Mouse (Mus musculus): ENCODE results near the gene Bhlha9. TPM values are rescaled to one million over a fixed set of nuclear protein-coding genes. Genes with fewer than 3 reads are reported as not detected.

Bhlha9 gene
- 0.12 TPM in 1 of 2 replicates, not detected in the other for polyA plus RNA-seq (2015; fragmentation: Nextera tagmentation; extraction: Ambion mirVana)

DNA sequence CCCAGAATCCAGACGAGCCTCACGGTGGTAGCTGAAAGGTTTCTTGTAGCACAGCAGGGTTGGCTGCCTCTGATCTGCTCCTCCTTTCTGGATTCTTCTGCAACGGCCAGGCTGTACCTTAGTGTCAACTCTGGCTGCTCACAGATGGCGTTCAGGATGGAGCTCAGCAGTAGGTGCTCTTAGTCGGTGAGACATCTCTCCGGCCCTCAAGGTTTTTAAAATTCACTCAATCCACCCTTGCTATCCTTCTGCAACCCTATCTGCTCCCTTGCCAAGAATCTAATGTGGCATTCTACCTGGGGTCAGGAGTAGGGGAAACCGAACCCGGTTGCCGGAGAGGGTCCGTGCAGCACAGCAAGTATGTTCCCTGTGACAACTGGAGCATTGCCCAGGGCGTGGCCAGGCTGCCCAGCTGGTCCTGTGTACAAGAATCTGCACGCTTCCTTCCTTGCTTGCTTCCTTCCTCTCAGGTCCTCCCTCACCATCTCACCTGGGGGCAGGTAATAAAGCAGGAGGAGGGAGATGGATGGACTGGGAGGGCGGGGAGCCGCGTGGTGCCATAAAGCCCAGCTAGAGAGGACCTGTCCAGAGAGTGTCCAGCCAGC lies at the start of gene Bhlha9:
TSS of gene Bhlha9 (plus strand) at position 600 of the 605 bp plus-strand sequence.
- no peak for ATAC-seq (replicated peaks; ENCODE audit: extremely low read depth, insufficient read depth, low FRiP score)
- 62% methylated on average over 15 of the region's 15 CpGs for WGBS
- Histone ChIP-seq H3K9ac (ENCODE audit: low read length) (no peak within 1 kb of the TSS), H3K27ac (ENCODE audit: low read length) (no peak within 1 kb of the TSS), H3K9me3 (replicated peaks; ENCODE audit: control insufficient read depth, low read length) (no peaks in the 10 kb centered on the region), H3K4me2 (ENCODE audit: low read depth, low read length) (peak within 1 kb of the TSS; percentile 55), H3K4me3 (ENCODE audit: low read length) (peak within 1 kb of the TSS; percentile 42), H3K4me1 (ENCODE audit: control insufficient read depth, insufficient read depth, low read length) (peaks cover 6% of the 10 kb centered on the region), H3K36me3 (ENCODE audit: control insufficient read depth, insufficient read depth) (no peaks in the 10 kb centered on the region), H3K27me3 (ENCODE audit: control insufficient read depth, insufficient read depth, low read length) (peaks cover 60% of the 10 kb centered on the region)

DNA sequence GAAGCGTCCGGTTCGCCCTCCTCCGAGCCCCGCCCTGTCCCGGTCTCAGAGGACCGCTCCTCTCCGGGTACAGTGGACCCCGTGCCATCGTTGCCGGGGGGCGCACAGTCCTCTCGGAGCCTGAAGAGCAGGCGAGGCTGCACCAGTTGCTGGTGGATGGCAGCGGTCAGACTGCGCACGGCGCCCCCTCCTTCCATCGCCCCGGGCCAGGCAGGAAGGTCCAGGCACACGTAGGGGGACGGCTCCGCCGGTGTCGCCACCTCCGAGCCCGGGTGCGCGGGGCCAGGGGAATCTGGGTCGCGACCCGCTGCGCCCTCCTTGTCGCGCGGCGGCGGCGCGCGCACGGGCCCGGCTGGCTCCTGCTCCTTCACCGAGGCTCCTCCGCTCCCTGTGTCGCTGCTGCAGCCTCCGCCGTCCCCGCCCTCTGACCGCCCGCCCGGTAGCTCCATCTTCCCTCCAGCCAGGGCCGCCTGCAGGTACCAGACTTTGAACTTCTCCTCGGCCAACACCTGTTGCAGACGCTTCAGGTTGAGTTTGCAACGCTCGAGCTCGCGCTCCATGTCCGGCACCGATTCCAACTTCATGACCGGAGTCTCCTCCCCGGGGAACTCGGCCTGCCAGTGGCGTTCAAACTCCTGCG lies 49.6 kb upstream of the Bhlha9 start:
- H3K4me3 ChIP-seq (ENCODE audit: low read length) = peak overlapping the region; percentile 63
- no peak; the same call in 1 of the 2 replicates for ATAC-seq (replicated peaks; ENCODE audit: extremely low read depth, insufficient read depth, low FRiP score)
- peaks cover 2% of the 10 kb centered on the region; the same call in 1 of the 2 replicates for H3K4me1 ChIP-seq (ENCODE audit: control insufficient read depth, insufficient read depth, low read length)
- no peaks in the 10 kb centered on the region for H3K9me3 ChIP-seq (replicated peaks; ENCODE audit: control insufficient read depth, low read length)
- WGBS = under 1% methylated on average over 66 of the region's 66 CpGs
- peak overlapping the region; percentile 71 for H3K9ac ChIP-seq (ENCODE audit: low read length)
- no peaks in the 10 kb centered on the region for H3K36me3 ChIP-seq (ENCODE audit: control insufficient read depth, insufficient read depth)
- peaks cover 11% of the 10 kb centered on the region for H3K27me3 ChIP-seq (ENCODE audit: control insufficient read depth, insufficient read depth, low read length)
- no peak overlapping the region for H3K27ac ChIP-seq (ENCODE audit: low read length)
- peak overlapping the region; percentile 98 for H3K4me2 ChIP-seq (ENCODE audit: low read depth, low read length)

DNA sequence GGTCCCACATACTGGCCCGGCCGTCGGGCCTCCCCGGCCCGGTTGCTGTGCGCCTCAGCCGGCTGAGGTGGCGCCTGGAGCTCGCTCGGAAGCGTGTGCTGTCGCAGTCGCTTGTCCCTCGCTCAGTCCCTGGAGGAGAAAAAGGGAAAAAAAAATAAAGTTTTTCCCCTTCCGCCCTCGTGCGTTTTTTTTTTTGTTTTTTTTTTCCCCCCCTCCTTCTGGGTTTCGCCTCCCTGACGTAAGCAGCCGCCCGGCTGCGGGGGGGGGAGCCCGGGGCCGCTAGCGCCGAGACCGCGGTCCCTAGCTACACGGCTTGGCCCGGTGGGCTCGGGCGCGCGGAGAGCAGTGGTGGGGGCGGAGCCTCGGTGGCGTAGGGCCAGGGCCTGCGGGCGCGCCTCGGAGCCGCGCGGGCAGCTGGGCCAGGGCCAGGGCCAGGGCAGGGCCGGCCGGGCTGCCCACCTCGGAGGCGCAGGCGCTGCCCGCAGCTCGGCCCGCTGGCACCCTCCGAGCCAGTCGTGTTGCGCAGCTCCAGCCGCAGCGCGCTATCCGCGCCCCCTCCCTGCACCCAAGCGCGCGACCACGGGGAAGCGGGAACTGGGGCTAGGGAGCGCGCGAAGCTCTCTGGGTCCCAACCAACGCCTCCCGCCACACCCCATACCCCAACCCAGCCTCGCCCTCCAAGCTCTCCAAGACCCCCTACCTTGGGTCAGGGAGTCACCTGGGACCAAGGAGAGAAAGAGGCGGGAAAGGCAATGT lies 48.9 kb upstream of the Bhlha9 start:
- peaks cover 5% of the 10 kb centered on the region for H3K4me1 ChIP-seq (ENCODE audit: control insufficient read depth, insufficient read depth, low read length)
- H3K27ac ChIP-seq (ENCODE audit: low read length) = no peak overlapping the region
- peak overlapping the region; percentile 71 for H3K9ac ChIP-seq (ENCODE audit: low read length)
- H3K4me2 ChIP-seq (ENCODE audit: low read depth, low read length) = peak overlapping the region; percentile 98
- H3K4me3 ChIP-seq (ENCODE audit: low read length) = peak overlapping the region; percentile 63
- WGBS = 1% methylated on average over 72 of the region's 72 CpGs
- peak; percentile 90 for ATAC-seq (replicated peaks; ENCODE audit: extremely low read depth, insufficient read depth, low FRiP score)
- no peaks in the 10 kb centered on the region for H3K36me3 ChIP-seq (ENCODE audit: control insufficient read depth, insufficient read depth)
- no peaks in the 10 kb centered on the region for H3K9me3 ChIP-seq (replicated peaks; ENCODE audit: control insufficient read depth, low read length)
- peaks cover 11% of the 10 kb centered on the region for H3K27me3 ChIP-seq (ENCODE audit: control insufficient read depth, insufficient read depth, low read length)

DNA sequence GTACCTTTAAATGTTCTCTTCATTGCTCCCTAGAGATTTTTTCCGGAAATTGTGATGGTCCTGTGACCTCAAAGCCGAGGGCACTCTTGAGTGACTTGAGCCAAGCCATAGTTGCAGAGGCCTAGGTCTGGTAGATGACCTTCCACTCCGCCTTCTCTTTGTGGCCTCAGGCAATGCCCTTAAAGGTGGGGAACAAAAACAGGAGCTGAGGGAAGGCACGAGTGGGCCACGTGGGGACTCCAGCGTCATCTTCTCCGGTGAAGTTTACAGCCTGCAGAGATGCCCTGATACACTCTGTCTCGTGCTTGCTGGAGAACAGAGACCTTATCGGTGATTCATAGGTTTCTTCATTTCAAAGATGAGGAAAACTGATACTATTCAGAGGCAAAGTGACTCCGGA lies 48.2 kb upstream of the Bhlha9 start:
- no peak for ATAC-seq (replicated peaks; ENCODE audit: extremely low read depth, insufficient read depth, low FRiP score)
- Histone ChIP-seq H3K36me3 (ENCODE audit: control insufficient read depth, insufficient read depth) (no peaks in the 10 kb centered on the region), H3K4me2 (ENCODE audit: low read depth, low read length) (no peak overlapping the region), H3K27me3 (ENCODE audit: control insufficient read depth, insufficient read depth, low read length) (peaks cover 11% of the 10 kb centered on the region), H3K4me3 (ENCODE audit: low read length) (no peak overlapping the region; the same call in 1 of the 2 replicates), H3K27ac (ENCODE audit: low read length) (no peak overlapping the region), H3K9ac (ENCODE audit: low read length) (no peak overlapping the region), H3K9me3 (replicated peaks; ENCODE audit: control insufficient read depth, low read length) (no peaks in the 10 kb centered on the region), H3K4me1 (ENCODE audit: control insufficient read depth, insufficient read depth, low read length) (peaks cover 8% of the 10 kb centered on the region)
- 66% methylated on average over 10 of the region's 10 CpGs for whole genome bisulfite sequencing

DNA sequence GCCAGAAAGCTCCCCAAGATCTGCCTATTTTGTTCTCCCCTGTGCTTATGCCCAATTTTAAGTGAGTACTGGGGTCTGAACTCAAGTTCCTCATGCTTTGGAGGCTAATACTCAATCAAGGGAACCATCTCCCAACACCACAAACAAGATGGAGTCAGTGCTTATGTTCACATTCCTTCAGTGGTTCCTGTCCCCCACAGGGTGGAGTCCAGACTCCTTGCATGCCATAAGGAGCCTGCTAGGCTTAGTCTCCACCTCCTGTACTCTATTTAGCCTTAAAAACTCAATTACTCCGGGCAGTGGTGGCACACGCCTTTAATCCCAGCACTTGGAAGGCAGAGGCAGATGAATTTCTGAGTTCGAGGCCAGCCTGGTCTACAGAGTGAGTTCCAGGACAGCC lies 47.4 kb upstream of the Bhlha9 start:
- ATAC-seq (replicated peaks; ENCODE audit: extremely low read depth, insufficient read depth, low FRiP score) = no peak
- Histone ChIP-seq H3K4me2 (ENCODE audit: low read depth, low read length) (no peak overlapping the region), H3K9ac (ENCODE audit: low read length) (no peak overlapping the region), H3K4me1 (ENCODE audit: control insufficient read depth, insufficient read depth, low read length) (peaks cover 8% of the 10 kb centered on the region), H3K4me3 (ENCODE audit: low read length) (no peak overlapping the region), H3K27ac (ENCODE audit: low read length) (no peak overlapping the region), H3K9me3 (replicated peaks; ENCODE audit: control insufficient read depth, low read length) (no peaks in the 10 kb centered on the region), H3K36me3 (ENCODE audit: control insufficient read depth, insufficient read depth) (no peaks in the 10 kb centered on the region), H3K27me3 (ENCODE audit: control insufficient read depth, insufficient read depth, low read length) (peaks cover 11% of the 10 kb centered on the region)
- WGBS = 72% methylated on average over 3 of the region's 3 CpGs

DNA sequence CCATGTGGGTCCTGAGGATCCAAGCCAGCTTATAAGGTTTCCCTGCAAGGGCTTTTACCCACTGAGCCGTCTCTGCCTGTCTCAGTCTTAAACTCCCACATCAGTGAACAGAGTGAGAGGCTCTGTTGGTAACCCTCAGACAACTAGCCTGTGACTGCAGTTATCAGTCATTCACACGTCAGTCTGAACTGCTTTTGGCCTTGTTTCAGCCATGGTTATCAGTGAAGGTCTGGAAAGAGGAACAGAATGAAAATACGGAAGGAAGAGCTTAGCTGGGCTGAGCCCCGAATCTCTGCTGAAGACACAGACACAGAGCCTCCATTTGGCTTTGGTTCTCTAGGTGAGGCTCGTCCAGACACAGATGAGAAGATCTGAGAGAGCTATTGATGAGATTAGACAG lies 43.7 kb upstream of the Bhlha9 start:
- 17% methylated on average over 5 of the region's 5 CpGs for WGBS
- Histone ChIP-seq H3K4me3 (ENCODE audit: low read length) (no peak overlapping the region), H3K27me3 (ENCODE audit: control insufficient read depth, insufficient read depth, low read length) (no peaks in the 10 kb centered on the region), H3K9ac (ENCODE audit: low read length) (no peak overlapping the region), H3K36me3 (ENCODE audit: control insufficient read depth, insufficient read depth) (no peaks in the 10 kb centered on the region), H3K9me3 (replicated peaks; ENCODE audit: control insufficient read depth, low read length) (no peaks in the 10 kb centered on the region), H3K27ac (ENCODE audit: low read length) (no peak overlapping the region), H3K4me2 (ENCODE audit: low read depth, low read length) (no peak overlapping the region), H3K4me1 (ENCODE audit: control insufficient read depth, insufficient read depth, low read length) (peaks cover 5% of the 10 kb centered on the region)
- no peak for ATAC-seq (replicated peaks; ENCODE audit: extremely low read depth, insufficient read depth, low FRiP score)

DNA sequence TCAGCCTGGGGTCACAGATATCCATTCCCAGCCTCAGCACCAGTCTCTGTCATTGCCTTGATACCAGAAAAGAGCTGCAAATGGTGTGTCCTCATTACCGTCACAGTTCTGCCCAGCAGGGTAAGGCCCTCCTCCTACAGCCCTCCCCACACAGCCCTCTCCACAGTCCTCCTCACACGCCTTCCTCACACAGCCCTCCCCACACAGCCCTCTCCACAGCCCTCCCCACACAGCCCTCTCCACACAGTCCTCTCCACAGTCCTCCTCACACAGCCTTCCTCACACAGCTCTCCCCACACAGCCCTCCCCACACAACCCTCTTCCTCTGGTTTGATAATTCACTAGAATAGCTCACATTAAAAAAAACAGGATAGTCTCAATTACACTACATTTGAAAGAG lies 42.2 kb upstream of the Bhlha9 start:
- peaks cover 5% of the 10 kb centered on the region for H3K4me1 ChIP-seq (ENCODE audit: control insufficient read depth, insufficient read depth, low read length)
- no peaks in the 10 kb centered on the region for H3K9me3 ChIP-seq (replicated peaks; ENCODE audit: control insufficient read depth, low read length)
- no peaks in the 10 kb centered on the region for H3K27me3 ChIP-seq (ENCODE audit: control insufficient read depth, insufficient read depth, low read length)
- no peak overlapping the region for H3K9ac ChIP-seq (ENCODE audit: low read length)
- H3K36me3 ChIP-seq (ENCODE audit: control insufficient read depth, insufficient read depth) = no peaks in the 10 kb centered on the region
- 27% methylated on average over 2 of the region's 2 CpGs for WGBS
- no peak overlapping the region for H3K4me2 ChIP-seq (ENCODE audit: low read depth, low read length)
- H3K27ac ChIP-seq (ENCODE audit: low read length) = no peak overlapping the region
- no peak for ATAC-seq (replicated peaks; ENCODE audit: extremely low read depth, insufficient read depth, low FRiP score)
- H3K4me3 ChIP-seq (ENCODE audit: low read length) = no peak overlapping the region

DNA sequence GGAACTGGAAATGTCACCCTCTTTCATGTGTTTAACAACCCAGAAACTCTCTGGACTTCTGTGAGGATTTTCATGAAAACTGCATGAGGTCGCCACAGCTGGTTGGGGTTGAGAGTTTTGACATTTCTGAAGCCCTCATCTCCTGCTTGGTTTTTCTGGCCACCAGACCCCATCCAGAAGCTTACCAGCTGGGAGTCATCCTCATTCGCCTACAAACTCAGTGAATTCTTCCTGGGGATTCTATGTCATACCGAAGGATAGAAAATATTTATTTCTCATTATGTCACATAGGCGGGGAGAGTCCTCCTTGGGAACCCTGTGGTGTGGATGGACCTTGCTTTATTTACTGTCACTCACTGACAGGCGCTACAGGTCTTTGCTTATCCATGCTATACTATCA lies 41.8 kb upstream of the Bhlha9 start:
- no peaks in the 10 kb centered on the region for H3K9me3 ChIP-seq (replicated peaks; ENCODE audit: control insufficient read depth, low read length)
- H3K4me3 ChIP-seq (ENCODE audit: low read length) = no peak overlapping the region
- WGBS = 78% methylated on average over 5 of the region's 5 CpGs
- no peaks in the 10 kb centered on the region for H3K36me3 ChIP-seq (ENCODE audit: control insufficient read depth, insufficient read depth)
- H3K27ac ChIP-seq (ENCODE audit: low read length) = no peak overlapping the region
- H3K27me3 ChIP-seq (ENCODE audit: control insufficient read depth, insufficient read depth, low read length) = no peaks in the 10 kb centered on the region
- H3K4me1 ChIP-seq (ENCODE audit: control insufficient read depth, insufficient read depth, low read length) = peaks cover 5% of the 10 kb centered on the region
- no peak for ATAC-seq (replicated peaks; ENCODE audit: extremely low read depth, insufficient read depth, low FRiP score)
- no peak overlapping the region for H3K4me2 ChIP-seq (ENCODE audit: low read depth, low read length)
- H3K9ac ChIP-seq (ENCODE audit: low read length) = no peak overlapping the region

Measured in heart, embryonic 16.5 days (tissue).